Mouse (Mus musculus) limb, embryonic 11.5 days (tissue): Measurements from ENCODE around the gene Peak1. TPM values are rescaled to one million over a fixed set of nuclear protein-coding genes. Genes with fewer than 3 reads are reported as not detected.
A peak's percentile ranks its signal among the peaks of the same experiment; 100 is the strongest.
"Not testable (repeated sequence)": the region's sequence is repeated elsewhere in the genome, so short reads cannot be mapped to it uniquely, and the experiment has no call there.

Source experiments
- ATAC-seq: fragments of 200-750 bp; cut with Nextera tagmentation; 2 replicates; pipeline ENCODE4 v1.8.0; 2017; ENCODE audit warnings: low read depth; ENCODE audit not compliant: insufficient number of reproducible peaks, low FRiP score, low TSS enrichment
- DNase-seq: peaks from one replicate; pipeline ENCODE4 v3.0.0-alpha.2; 2015; ENCODE audit warnings: low spot score
- H3K27ac ChIP-seq: fragments of 300-500 bp; sonication (generic); replicated peaks from 2 replicates; pipeline ENCODE4 v1.5.1; 2014; ENCODE audit warnings: low read depth, mild to moderate bottlenecking, low read length
- H3K27me3 ChIP-seq: fragments of 300-500 bp; sonication (generic); 2 replicates; pipeline ENCODE4 v1.6.1; 2014; ENCODE audit warnings: mild to moderate bottlenecking, low read length, mixed read lengths; ENCODE audit not compliant: control insufficient read depth, insufficient read depth
- H3K36me3 ChIP-seq: fragments of 300-500 bp; sonication (generic); 2 replicates; pipeline ENCODE4 v1.6.1; 2014; ENCODE audit warnings: mild to moderate bottlenecking, low read length, moderate library complexity, mixed read lengths; ENCODE audit not compliant: control insufficient read depth, insufficient read depth
- H3K4me1 ChIP-seq: fragments of 300-500 bp; sonication (generic); 2 replicates; pipeline ENCODE4 v1.6.1; 2014; ENCODE audit warnings: low read length, mixed read lengths; ENCODE audit not compliant: control insufficient read depth, insufficient read depth
- H3K4me2 ChIP-seq: fragments of 300-500 bp; sonication (generic); 2 replicates; pipeline ENCODE4 v1.6.1; 2014; ENCODE audit warnings: low read depth, mild to moderate bottlenecking, moderate library complexity; ENCODE audit not compliant: severe bottlenecking
- H3K4me3 ChIP-seq: fragments of 300-500 bp; sonication (generic); 2 replicates; pipeline ENCODE4 v1.5.1; 2014; ENCODE audit warnings: low read depth, low read length
- H3K9ac ChIP-seq: fragments of 300-500 bp; sonication (generic); 2 replicates; pipeline ENCODE4 v1.6.1; 2014; ENCODE audit warnings: mild to moderate bottlenecking, low read length
- H3K9me3 ChIP-seq: fragments of 300-500 bp; sonication (generic); 2 replicates; pipeline ENCODE4 v1.6.1; 2016; ENCODE audit warnings: low read length; ENCODE audit not compliant: control insufficient read depth
- WGBS: fragments of 180-500 bp; shearing (Covaris S2); extraction: QIAGEN DNeasy Blood & Tissue Kit; methylation state at CpG from one replicate; pipeline ENCODE4 v1.1.7; 2014; 5-methylcytosine and 5-hydroxymethylcytosine counted together
- polyA plus RNA-seq: library from polyadenylated mRNA; unstranded; fragments of >200 nt; fragmentation: Nextera tagmentation; extraction: Ambion mirVana; gene quantifications from 2 replicates; pipeline ENCODE4 v1.2.1, GENCODE M21; 2014

Peak1 gene
- polyA plus RNA-seq, 1 experiment from 2014 or later: 7.5 TPM

GRCm38 (mm10) chr9:56241076-56241475 is 176.8 kb downstream of the Peak1 start:
- ATAC-seq: no peak
- no peak for DNase-seq
- H3K27me3 ChIP-seq: no peaks in the 10 kb centered on the region
- no peaks in the 10 kb centered on the region for H3K36me3 ChIP-seq
- 92% methylated on average over 5 of the region's 5 CpGs for WGBS
- no peak overlapping the region for H3K9ac ChIP-seq
- no peaks in the 10 kb centered on the region for H3K9me3 ChIP-seq
- H3K4me3 ChIP-seq: no peak overlapping the region
- H3K27ac ChIP-seq: no peak overlapping the region
- no peaks in the 10 kb centered on the region for H3K4me1 ChIP-seq
- no peak overlapping the region for H3K4me2 ChIP-seq

DNA sequence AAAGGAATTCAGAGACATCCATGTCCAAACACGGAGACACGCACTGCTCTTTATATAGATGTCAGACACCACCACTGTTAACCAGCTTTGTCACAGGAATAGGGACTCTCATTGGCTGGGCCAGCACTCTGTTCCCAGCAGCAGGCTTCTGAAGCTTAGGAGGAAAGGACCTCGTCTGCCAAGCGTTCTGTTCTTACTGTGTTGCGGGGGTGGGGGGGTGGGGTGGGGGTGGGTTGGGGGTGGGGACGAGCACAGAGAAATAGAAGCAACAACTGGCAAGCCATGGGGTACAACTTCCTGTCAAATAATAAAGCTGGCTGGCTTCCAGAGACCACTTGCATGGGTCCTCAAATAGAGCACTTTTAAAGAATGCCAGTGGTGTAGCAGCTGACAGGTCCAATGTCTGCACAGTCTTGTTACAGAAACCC is 182.0 kb downstream of the Peak1 start:
- Histone ChIP-seq H3K4me3 (no peak overlapping the region), H3K36me3 (no peaks in the 10 kb centered on the region), H3K9me3 (no peaks in the 10 kb centered on the region), H3K27me3 (no peaks in the 10 kb centered on the region), H3K4me1 (no peaks in the 10 kb centered on the region), H3K9ac (no peak overlapping the region), H3K27ac (no peak overlapping the region), H3K4me2 (no peak overlapping the region)
- 35% methylated on average over 6 of the region's 6 CpGs for WGBS
- DNase-seq (no peak), ATAC-seq (no peak)

- Histone ChIP-seq H3K27ac (no peak overlapping the region), H3K9ac (no peak overlapping the region)
- no peak for DNase-seq
Observed at GRCm38 (mm10) chr9:56235281-56235680, 182.6 kb downstream of the Peak1 start.

GRCm38 (mm10) chr9:56234561-56234960 is 183.3 kb downstream of the Peak1 start:
- H3K27ac ChIP-seq: no peak overlapping the region
- no peaks in the 10 kb centered on the region for H3K9me3 ChIP-seq
- no peaks in the 10 kb centered on the region for H3K36me3 ChIP-seq
- no peak for DNase-seq
- no peak for ATAC-seq
- H3K27me3 ChIP-seq: no peaks in the 10 kb centered on the region
- H3K4me3 ChIP-seq: no peak overlapping the region
- H3K4me1 ChIP-seq: no peaks in the 10 kb centered on the region
- H3K9ac ChIP-seq: no peak overlapping the region
- no peak overlapping the region for H3K4me2 ChIP-seq
- 84% methylated on average over 3 of the region's 3 CpGs for WGBS

More at GRCm38 (mm10) chr9:56235281-56235680, 182.6 kb downstream of the Peak1 start:
- Histone ChIP-seq H3K36me3 (no peaks in the 10 kb centered on the region), H3K4me3 (no peak overlapping the region), H3K4me2 (no peak overlapping the region), H3K4me1 (no peaks in the 10 kb centered on the region), H3K27me3 (no peaks in the 10 kb centered on the region), H3K9me3 (no peaks in the 10 kb centered on the region)
- no peak for ATAC-seq
- WGBS: 37% methylated on average over 5 of the region's 5 CpGs

DNA sequence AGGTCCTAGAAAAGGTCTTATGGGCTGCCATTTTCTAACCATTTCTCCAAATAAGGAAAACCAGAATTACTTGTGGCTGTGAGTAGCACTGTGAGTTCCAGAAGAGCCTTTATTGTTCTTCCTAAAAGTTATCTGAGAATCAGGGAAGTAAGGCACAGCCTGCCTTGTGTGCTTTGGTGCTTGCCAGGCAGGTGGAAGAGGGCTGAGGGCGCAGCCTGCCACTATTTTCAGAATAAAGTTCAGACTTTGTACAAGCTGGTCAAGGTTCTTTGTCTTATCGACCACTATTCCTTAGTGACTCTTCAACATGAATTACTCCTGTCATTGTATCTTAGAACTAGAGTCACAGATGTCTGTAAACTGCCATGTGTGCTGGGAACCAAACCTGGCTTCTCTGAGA is 184.6 kb downstream of the Peak1 start:
- 84% methylated on average over 2 of the region's 2 CpGs for WGBS
- H3K4me2 ChIP-seq: no peak overlapping the region
- ATAC-seq: no peak
- no peaks in the 10 kb centered on the region for H3K4me1 ChIP-seq
- H3K9ac ChIP-seq: no peak overlapping the region
- H3K9me3 ChIP-seq: no peaks in the 10 kb centered on the region
- no peak overlapping the region for H3K4me3 ChIP-seq
- no peak overlapping the region for H3K27ac ChIP-seq
- H3K27me3 ChIP-seq: no peaks in the 10 kb centered on the region
- DNase-seq: no peak
- no peaks in the 10 kb centered on the region for H3K36me3 ChIP-seq

GRCm38 (mm10) chr9:56230906-56231305 is 187.0 kb downstream of the Peak1 start:
- Histone ChIP-seq H3K27ac (no peak overlapping the region), H3K9me3 (no peaks in the 10 kb centered on the region), H3K9ac (no peak overlapping the region), H3K27me3 (no peaks in the 10 kb centered on the region), H3K4me1 (no peaks in the 10 kb centered on the region), H3K36me3 (no peaks in the 10 kb centered on the region), H3K4me3 (no peak overlapping the region), H3K4me2 (no peak overlapping the region)
- DNase-seq (no peak), ATAC-seq (no peak)

GRCm38 (mm10) chr9:56227626-56228025 is 190.2 kb downstream of the Peak1 start:
- ATAC-seq (no peak), DNase-seq (no peak)
- Histone ChIP-seq H3K9me3 (no peaks in the 10 kb centered on the region), H3K4me2 (no peak overlapping the region), H3K9ac (no peak overlapping the region), H3K27ac (no peak overlapping the region), H3K36me3 (no peaks in the 10 kb centered on the region), H3K27me3 (no peaks in the 10 kb centered on the region), H3K4me3 (no peak overlapping the region), H3K4me1 (no peaks in the 10 kb centered on the region)
- WGBS: 94% methylated on average over 7 of the region's 7 CpGs

- H3K27ac ChIP-seq, H3K4me3 ChIP-seq, H3K36me3 ChIP-seq, H3K4me2 ChIP-seq, DNase-seq, H3K9me3 ChIP-seq, H3K9ac ChIP-seq, H3K4me1 ChIP-seq, H3K27me3 ChIP-seq: not testable (repeated sequence)
- WGBS: 25% methylated on average over 31 of the region's 45 CpGs
- ATAC-seq: peak; percentile 100
Observed at GRCm38 (mm10) chr9:56223429-56224051, 194.3 kb downstream of the Peak1 start.

DNA sequence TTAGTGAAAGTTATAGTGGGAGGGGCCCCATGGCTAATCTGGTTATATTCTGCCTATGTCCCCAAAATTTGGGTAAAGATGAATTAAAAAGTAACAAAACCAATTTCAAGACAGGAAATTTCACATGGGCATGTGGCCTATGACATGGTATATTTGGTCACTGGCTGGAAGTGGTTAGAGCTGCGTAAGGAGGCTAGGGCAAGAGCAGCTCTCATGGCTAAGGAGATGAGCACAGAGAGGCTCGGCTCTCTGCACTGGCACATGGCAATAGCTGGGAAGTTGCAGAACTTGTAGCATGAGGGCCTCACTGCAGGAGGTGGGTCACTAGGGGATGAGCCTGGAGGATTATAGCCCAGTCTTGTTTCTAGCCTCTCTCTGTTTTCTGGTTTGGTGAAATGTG is 199.0 kb downstream of the Peak1 start:
- no peaks in the 10 kb centered on the region for H3K9me3 ChIP-seq
- H3K9ac ChIP-seq: no peak overlapping the region

More for the DNA sequence above, 199.0 kb downstream of the Peak1 start:
- H3K4me1 ChIP-seq: no peaks in the 10 kb centered on the region; the same call in 1 of the 2 replicates
- H3K27ac ChIP-seq: no peak overlapping the region
- H3K4me3 ChIP-seq: no peak overlapping the region
- ATAC-seq (no peak), DNase-seq (no peak)
- H3K27me3 ChIP-seq: no peaks in the 10 kb centered on the region
- H3K4me2 ChIP-seq: no peak overlapping the region
- WGBS: 92% methylated on average over 2 of the region's 2 CpGs
- no peaks in the 10 kb centered on the region for H3K36me3 ChIP-seq
